Mouse (Mus musculus) embryonic facial prominence, embryonic 14.5 days (tissue): ENCODE results near the gene Vmn2r34. TPM values are rescaled to one million over a fixed set of nuclear protein-coding genes. Genes with fewer than 3 reads are reported as not detected.
"Not testable (repeated sequence)": the region's sequence is repeated elsewhere in the genome, so short reads cannot be mapped to it uniquely, and the experiment has no call there.

ENCODE experiments used
- ATAC-seq: fragments of 200-750 bp; cut with Nextera tagmentation; 2 replicates; pipeline ENCODE4 v1.8.0; 2017; ENCODE audit warnings: low read depth, moderate number of reproducible peaks, moderate TSS enrichment
- DNase-seq: peaks from one replicate; pipeline ENCODE4 v3.0.0-alpha.2; 2015; ENCODE audit warnings: low spot score
- H3K27ac ChIP-seq: fragments of 300-500 bp; sonication (generic); replicated peaks from 2 replicates; pipeline ENCODE4 v1.5.1; 2014; ENCODE audit warnings: low read depth, mild to moderate bottlenecking, low read length, moderate library complexity
- H3K27me3 ChIP-seq: fragments of 300-500 bp; sonication (generic); replicated peaks from 2 replicates; pipeline ENCODE4 v1.6.1; 2014; ENCODE audit warnings: low read length; ENCODE audit not compliant: control insufficient read depth, insufficient read depth
- H3K36me3 ChIP-seq: fragments of 300-500 bp; sonication (generic); 2 replicates; pipeline ENCODE4 v1.6.1; 2014; ENCODE audit warnings: low read length, mixed read lengths; ENCODE audit not compliant: control insufficient read depth, insufficient read depth
- H3K4me1 ChIP-seq: fragments of 300-500 bp; sonication (generic); 2 replicates; pipeline ENCODE4 v1.6.1; 2014; ENCODE audit warnings: antibody characterized with exemption, low read length; ENCODE audit not compliant: control insufficient read depth, insufficient read depth
- H3K4me2 ChIP-seq: fragments of 300-500 bp; sonication (generic); 2 replicates; pipeline ENCODE4 v1.6.1; 2014; ENCODE audit warnings: low read depth, mild to moderate bottlenecking, low read length, moderate library complexity, mixed read lengths
- H3K4me3 ChIP-seq: fragments of 300-500 bp; sonication (generic); 2 replicates; pipeline ENCODE4 v1.5.1; 2014; ENCODE audit warnings: low read depth, mild to moderate bottlenecking, low read length
- H3K9ac ChIP-seq: fragments of 300-500 bp; sonication (generic); 2 replicates; pipeline ENCODE4 v1.6.1; 2014; ENCODE audit warnings: low read depth, mild to moderate bottlenecking, low read length, moderate library complexity, mixed read lengths
- H3K9me3 ChIP-seq: fragments of 300-500 bp; sonication (generic); 2 replicates; pipeline ENCODE4 v1.6.1; 2016; ENCODE audit warnings: low read length; ENCODE audit not compliant: control insufficient read depth
- WGBS: fragments of 180-500 bp; shearing (Covaris S2); extraction: QIAGEN DNeasy Blood & Tissue Kit; methylation state at CpG from one replicate; pipeline ENCODE4 v1.1.7; 2014; 5-methylcytosine and 5-hydroxymethylcytosine counted together
- polyA plus RNA-seq: library from polyadenylated mRNA; unstranded; fragments of >200 nt; fragmentation: Nextera tagmentation; extraction: Ambion mirVana; gene quantifications from 2 replicates; pipeline ENCODE4 v1.2.1, GENCODE M21; 2014

The Vmn2r34 gene
- not detected in 2 replicates for polyA plus RNA-seq

- no CpG with 5 or more reads among the region's 2 CpGs for WGBS
- not testable (repeated sequence) for H3K36me3 ChIP-seq, H3K4me1 ChIP-seq, H3K27me3 ChIP-seq, H3K9ac ChIP-seq, H3K9me3 ChIP-seq, H3K4me2 ChIP-seq, DNase-seq, H3K4me3 ChIP-seq, H3K27ac ChIP-seq, ATAC-seq
Measured at GRCm38 (mm10) chr7:7689413-7689812, at the start of gene Vmn2r34. TSS of gene Vmn2r34 (minus strand) at chr7:7689513.

- H3K36me3 ChIP-seq, H3K27ac ChIP-seq, H3K9ac ChIP-seq, H3K4me1 ChIP-seq, ATAC-seq, H3K4me2 ChIP-seq, H3K27me3 ChIP-seq, H3K9me3 ChIP-seq, H3K4me3 ChIP-seq, DNase-seq: not testable (repeated sequence)
- 85% methylated on average over 2 of the region's 2 CpGs for WGBS
Measured at GRCm38 (mm10) chr7:7674032-7674431, 15.3 kb downstream of the Vmn2r34 start.

Other genes with a start within 250 kb of the Vmn2r34 start
- gene Vmn2r32, start 209.5 kb downstream of the Vmn2r34 start, polyA plus RNA-seq = not detected in 2 replicates
- gene Vmn2r33, start 122.7 kb downstream of the Vmn2r34 start, polyA plus RNA-seq = not detected in 2 replicates
- gene Vmn2r35, start 130.4 kb upstream of the Vmn2r34 start, polyA plus RNA-seq = not detected in 2 replicates
- not detected in 2 replicates for gene Vmn2r36, start 213.0 kb upstream of the Vmn2r34 start, polyA plus RNA-seq